Mouse (Mus musculus) ES-E14 (cell line): ENCODE data around the gene Oaz3.

ENCODE experiments used
- CHD2 ChIP-seq: IDR thresholded peaks from 2 replicates; pipeline ENCODE4 v1.6.1; 2014; ENCODE audit warnings: mild to moderate bottlenecking, low read depth, low read length, inconsistent platforms
- HCFC1 ChIP-seq: IDR thresholded peaks from 2 replicates; pipeline ENCODE4 v1.6.1; 2012; ENCODE audit warnings: low read length, inconsistent platforms, borderline replicate concordance; ENCODE audit not compliant: insufficient read depth
- MAFK ChIP-seq: IDR thresholded peaks from 2 replicates; pipeline ENCODE4 v1.6.1; 2014; ENCODE audit warnings: mild to moderate bottlenecking, low read depth, low read length, inconsistent platforms; ENCODE audit not compliant: insufficient read depth
- ZC3H11A ChIP-seq: IDR thresholded peaks from 2 replicates; pipeline ENCODE4 v1.6.1; 2012; ENCODE audit warnings: low read depth, mild to moderate bottlenecking, inconsistent platforms, low read length, borderline replicate concordance
- ZNF384 ChIP-seq: IDR thresholded peaks from 2 replicates; pipeline ENCODE4 v1.6.1; 2012; ENCODE audit warnings: low read depth, low read length, inconsistent platforms

DNA sequence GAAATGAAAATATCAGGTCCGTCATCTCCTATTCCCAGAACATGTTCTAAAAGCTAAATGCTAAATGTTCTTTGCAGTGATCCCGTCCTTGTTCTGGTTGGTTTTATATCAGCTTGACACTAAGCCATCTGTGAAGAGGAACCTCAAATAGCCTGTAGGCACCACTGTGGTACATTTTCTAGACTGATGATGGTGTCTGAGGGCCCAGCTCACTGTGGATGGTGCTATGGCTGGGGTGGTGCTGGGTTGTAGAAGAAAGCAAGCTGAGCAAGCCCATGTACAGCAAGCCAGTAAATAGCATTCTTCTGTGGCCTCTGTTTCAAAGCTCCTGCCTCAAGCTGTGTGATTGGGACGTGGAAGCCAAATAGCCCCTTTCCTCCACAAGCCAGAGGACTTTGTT, 13.3 kb upstream of the Oaz3 start:
- no peak for TF ChIP-seq MAFK
- no peak for TF ChIP-seq CHD2
- no peak for TF ChIP-seq HCFC1
- no peak for TF ChIP-seq ZC3H11A
- no peak for TF ChIP-seq ZNF384
